In genomic region chr2:173420481-173420880, GRCm38 (mm10) we compare ENCODE assay signal across 14 mouse cellular contexts.
A peak's percentile ranks its signal among the peaks of the same experiment; 100 is the strongest.
DNase-seq lines count a peak whose midpoint lies in the region; ATAC-seq and TF ChIP-seq lines count a peak whose summit lies in the region.
"Had no signal": no experiment of that assay in that cellular context is flagged by ENCODE, and none has a peak within 500 bp of the region (broad histone marks: within the 10 kb centered on the region; RNA-seq: fewer than 3 reads in every experiment).

No protein-coding gene starts in this region.

- WGBS in limb, embryonic 15.5 days: 47% methylated on average over 5 of the region's 5 CpGs
- WGBS in limb, embryonic 10.5 days: 79% methylated on average over 5 of the region's 5 CpGs
- WGBS in hindbrain, postnatal 0 days: 37% methylated on average over 5 of the region's 5 CpGs

- no peaks in the 10 kb centered on the region for H3K36me3 ChIP-seq in limb, embryonic 15.5 days
- no peaks in the 10 kb centered on the region for H3K36me3 ChIP-seq in limb, embryonic 10.5 days
- no peaks in the 10 kb centered on the region for H3K36me3 ChIP-seq in hindbrain, postnatal 0 days (ENCODE audit: insufficient read depth, low read length)
- H3K36me3 ChIP-seq: heart, embryonic 10.5 days; kidney, embryonic 15.5 days; limb, embryonic 13.5 days had no signal

- no peaks in the 10 kb centered on the region for H3K9me3 ChIP-seq in limb, embryonic 15.5 days
- no peaks in the 10 kb centered on the region for H3K9me3 ChIP-seq in limb, embryonic 10.5 days (replicated peaks)
- H3K9me3 ChIP-seq in hindbrain, postnatal 0 days (ENCODE audit: low read length): no peaks in the 10 kb centered on the region
- H3K9me3 ChIP-seq: heart, embryonic 10.5 days; kidney, embryonic 15.5 days had no signal

- no peak overlapping the region for H3K9ac ChIP-seq in limb, embryonic 15.5 days
- no peak overlapping the region for H3K9ac ChIP-seq in hindbrain, postnatal 0 days (replicated peaks; ENCODE audit: low read length)
- H3K9ac ChIP-seq: kidney, embryonic 15.5 days; limb, embryonic 13.5 days had no signal

- no peak for TF ChIP-seq CTCF in gastrocnemius, adult 2 months (IDR thresholded peaks at IDR 0.05)
- no peak for TF ChIP-seq CTCF in hindbrain, postnatal 0 days (IDR thresholded peaks at IDR 0.05; ENCODE audit: low read depth)

- no peaks in the 10 kb centered on the region for H3K27me3 ChIP-seq in limb, embryonic 15.5 days
- 0 out of 2 replicates have a peak, but pooled peaks cover 2% of the 10 kb centered on the region for H3K27me3 ChIP-seq in limb, embryonic 10.5 days (ENCODE audit: low read depth, poor library complexity, severe bottlenecking)
- no peaks in the 10 kb centered on the region for H3K27me3 ChIP-seq in hindbrain, postnatal 0 days (ENCODE audit: insufficient read depth, low read length)
- H3K27me3 ChIP-seq: limb, embryonic 13.5 days had no signal

- H3K4me2 ChIP-seq in limb, embryonic 15.5 days: no peak overlapping the region
- no peak overlapping the region for H3K4me2 ChIP-seq in hindbrain, postnatal 0 days (ENCODE audit: low read depth, low read length)
- H3K4me2 ChIP-seq: kidney, embryonic 15.5 days; limb, embryonic 13.5 days had no signal

- no peak overlapping the region for H3K4me3 ChIP-seq in gastrocnemius, adult 2 months
- no peak overlapping the region for H3K4me3 ChIP-seq in limb, embryonic 15.5 days
- H3K4me3 ChIP-seq in limb, embryonic 10.5 days: no peak overlapping the region
- no peak overlapping the region for H3K4me3 ChIP-seq in hindbrain, postnatal 0 days (ENCODE audit: low read length)
- H3K4me3 ChIP-seq: heart, embryonic 10.5 days; kidney, embryonic 15.5 days; limb, embryonic 13.5 days had no signal

- no peak for ATAC-seq in limb, embryonic 15.5 days (ENCODE audit: insufficient number of reproducible peaks, low FRiP score, low TSS enrichment, low read depth)
- peak; percentile 44 for ATAC-seq in hindbrain, postnatal 0 days
- ATAC-seq: forebrain, embryonic 14.5 days had no signal

- intact Hi-C loops in gastrocnemius, adult 2 months (cut with DNase I): no loop called here
- intact Hi-C loops in left cerebral cortex, postnatal 36 days (cut with DNase I): no loop called here

- no peak for DNase-seq in gastrocnemius, adult 2 months
- DNase-seq in gastrocnemius, adult 8-10 months (ENCODE audit: low spot score in 2 of 2): no peak
- no peak for DNase-seq in limb, embryonic 10.5 days (ENCODE audit: low spot score)
- DNase-seq in 3T3-L1 (ENCODE audit: low read depth, low spot score): peak; percentile 8
- DNase-seq in hindbrain, postnatal 0 days (ENCODE audit: low spot score): no peak
- DNase-seq in layer of hippocampus, postnatal 10 days (ENCODE audit: low spot score in 2 of 2): no peak
- DNase-seq in left cerebral cortex, postnatal 36 days (ENCODE audit: low spot score in 2 of 2): no peak
- DNase-seq: gastrocnemius, postnatal 10 days; thymus, adult 2 months had no signal

- peaks cover 8% of the 10 kb centered on the region; the same call in 1 of the 2 replicates for H3K4me1 ChIP-seq in limb, embryonic 15.5 days
- peaks cover 12% of the 10 kb centered on the region for H3K4me1 ChIP-seq in limb, embryonic 10.5 days
- H3K4me1 ChIP-seq in hindbrain, postnatal 0 days (ENCODE audit: insufficient read depth, low read length): no peaks in the 10 kb centered on the region

- H3K27ac ChIP-seq in gastrocnemius, adult 2 months: peak overlapping the region; percentile 28; the same call in 1 of the 2 replicates
- H3K27ac ChIP-seq in limb, embryonic 15.5 days: peak overlapping the region; percentile 7; the same call in 1 of the 2 replicates
- H3K27ac ChIP-seq in limb, embryonic 10.5 days: no peak overlapping the region; the same call in 1 of the 2 replicates
- H3K27ac ChIP-seq in hindbrain, postnatal 0 days: 0 out of 2 replicates have a peak overlapping the region, but pooled peaks have one; percentile 29
- H3K27ac ChIP-seq: heart, embryonic 10.5 days; kidney, embryonic 15.5 days; limb, embryonic 13.5 days had no signal
